Mouse (Mus musculus): ENCODE measurements around the gene Slc25a36.

Slc25a36 gene

GRCm38 (mm10) chr9:97041633-97042032, 69.3 kb downstream of the Slc25a36 start:
- H3K27me3 ChIP-seq (ENCODE audit: control insufficient read depth, insufficient read depth, low read length, poor library complexity, severe bottlenecking), result no peaks in the 10 kb centered on the region

GRCm38 (mm10) chr9:97038010-97038409, 72.9 kb downstream of the Slc25a36 start:
- Histone ChIP-seq H3K36me3 (ENCODE audit: control insufficient read depth, insufficient read depth, low read length, poor library complexity, severe bottlenecking) (no peaks in the 10 kb centered on the region), H3K27me3 (ENCODE audit: control insufficient read depth, insufficient read depth, low read length, poor library complexity, severe bottlenecking) (no peaks in the 10 kb centered on the region)
- DNase-seq (ENCODE audit: low read depth, low spot score), result no peak

More at GRCm38 (mm10) chr9:97041633-97042032, 69.3 kb downstream of the Slc25a36 start:
- H3K36me3 ChIP-seq (ENCODE audit: control insufficient read depth, insufficient read depth, low read length, poor library complexity, severe bottlenecking), result no peaks in the 10 kb centered on the region
- no peak for DNase-seq (ENCODE audit: low read depth, low spot score)

- H3K27me3 ChIP-seq (ENCODE audit: control insufficient read depth, insufficient read depth, low read length, poor library complexity, severe bottlenecking), result no peaks in the 10 kb centered on the region
- no peaks in the 10 kb centered on the region for H3K36me3 ChIP-seq (ENCODE audit: control insufficient read depth, insufficient read depth, low read length, poor library complexity, severe bottlenecking)
- no peak for DNase-seq (ENCODE audit: low read depth, low spot score)
Observed at GRCm38 (mm10) chr9:97036656-97037055, 74.3 kb downstream of the Slc25a36 start.

- DNase-seq (ENCODE audit: low read depth, low spot score), result no peak
- no peaks in the 10 kb centered on the region for H3K27me3 ChIP-seq (ENCODE audit: control insufficient read depth, insufficient read depth, low read length, poor library complexity, severe bottlenecking)
- H3K36me3 ChIP-seq (ENCODE audit: control insufficient read depth, insufficient read depth, low read length, poor library complexity, severe bottlenecking), result no peaks in the 10 kb centered on the region
Observed at GRCm38 (mm10) chr9:97027361-97027760, 83.6 kb downstream of the Slc25a36 start.

- H3K36me3 ChIP-seq (ENCODE audit: control insufficient read depth, insufficient read depth, low read length, poor library complexity, severe bottlenecking), result no peaks in the 10 kb centered on the region
- no peak for DNase-seq (ENCODE audit: low read depth, low spot score)
- H3K27me3 ChIP-seq (ENCODE audit: control insufficient read depth, insufficient read depth, low read length, poor library complexity, severe bottlenecking), result no peaks in the 10 kb centered on the region
Observed at GRCm38 (mm10) chr9:97026006-97026405, 85.0 kb downstream of the Slc25a36 start.

All from splenic B cell, adult 2 months (primary cell).